Mouse (Mus musculus) adrenal gland, postnatal 25 days (tissue): ENCODE data around the gene Atxn2. TPM values are rescaled to one million over a fixed set of nuclear protein-coding genes. Genes with fewer than 3 reads are reported as not detected.
"Not testable (repeated sequence)": the region's sequence is repeated elsewhere in the genome, so short reads cannot be mapped to it uniquely, and the experiment has no call there.

Experiments used
- DNase-seq: peaks from one replicate; pipeline ENCODE4 v3.0.0; 2021; ENCODE audit warnings: mixed read lengths
- total RNA-seq: library from RNA; stranded (reverse); gene quantifications from 2 replicates; pipeline ENCODE4 v1.2.3, GENCODE M21; 2021

The Atxn2 gene
- total RNA-seq, 1 experiment from 2014 or later: 172 TPM

DNA sequence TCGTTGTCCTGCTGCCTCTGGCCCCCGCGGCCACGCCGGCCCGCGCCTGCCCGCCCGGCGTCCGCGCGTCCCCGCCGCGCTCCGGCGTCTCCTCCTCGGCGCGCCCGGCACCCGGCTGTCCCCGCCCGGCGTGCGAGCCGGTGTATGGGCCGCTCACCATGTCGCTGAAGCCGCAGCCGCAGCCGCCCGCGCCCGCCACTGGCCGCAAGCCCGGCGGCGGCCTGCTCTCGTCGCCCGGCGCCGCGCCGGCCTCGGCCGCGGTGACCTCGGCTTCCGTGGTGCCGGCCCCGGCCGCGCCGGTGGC, 743 bp downstream of the Atxn2 start:
- no peak for DNase-seq

GRCm38 (mm10) chr5:121712232-121712933, 1.2 kb downstream of the Atxn2 start:
- DNase-seq: peak; percentile 65

DNA sequence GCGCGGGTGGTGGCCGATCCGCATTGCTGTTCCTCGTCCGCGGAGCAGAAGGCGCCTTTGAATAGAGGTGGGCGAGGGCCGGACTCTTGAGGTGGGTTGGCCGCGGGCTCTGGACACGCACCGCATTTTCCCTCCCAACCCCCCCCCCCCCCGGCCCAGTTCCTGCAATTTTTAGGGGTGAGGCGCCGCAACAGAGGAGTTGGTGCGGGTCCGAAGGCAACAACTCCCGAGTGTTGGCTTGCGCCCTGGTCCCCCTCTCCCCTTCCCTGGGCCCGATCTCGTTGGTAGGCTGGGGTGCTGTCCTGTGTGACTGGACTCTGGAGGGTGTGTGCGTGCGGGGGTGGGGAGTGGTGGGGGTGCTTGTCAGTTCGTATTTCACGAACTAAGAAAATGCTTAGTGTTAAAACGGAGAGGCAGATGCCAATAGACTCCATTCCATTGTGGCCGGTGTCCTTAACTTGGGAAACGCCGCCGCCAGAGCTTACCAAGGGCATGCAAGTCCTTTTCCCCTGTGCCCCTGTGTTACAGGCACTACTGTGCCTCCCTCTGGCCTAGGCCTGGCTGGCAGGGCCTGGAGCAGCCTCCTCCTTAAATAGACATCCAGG, 1.9 kb downstream of the Atxn2 start:
- DNase-seq: peak; percentile 59

- DNase-seq: no peak
These were observed 3.2 kb downstream of the Atxn2 start for GRCm38 (mm10) chr5:121714331-121714730.

DNA sequence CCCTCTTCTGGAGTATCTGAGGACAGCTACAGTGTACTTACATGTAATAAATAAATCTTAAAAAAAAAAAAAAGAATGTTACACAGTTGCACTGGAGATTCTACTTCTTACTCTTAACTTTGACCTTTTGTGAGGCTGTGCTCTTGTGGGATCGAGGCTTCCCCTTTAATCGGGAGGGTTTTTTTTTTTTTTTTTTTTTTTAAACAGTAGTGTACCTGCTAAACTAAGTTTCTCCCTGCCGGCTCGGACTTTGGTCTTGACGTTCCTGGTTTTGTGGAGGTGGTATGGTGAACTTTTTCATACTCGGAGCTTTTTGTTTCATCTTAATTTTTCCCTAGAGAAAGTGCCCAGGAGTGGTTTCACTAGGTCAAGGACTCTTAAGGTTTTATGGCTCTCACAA, 3.8 kb downstream of the Atxn2 start:
- no peak for DNase-seq

DNA sequence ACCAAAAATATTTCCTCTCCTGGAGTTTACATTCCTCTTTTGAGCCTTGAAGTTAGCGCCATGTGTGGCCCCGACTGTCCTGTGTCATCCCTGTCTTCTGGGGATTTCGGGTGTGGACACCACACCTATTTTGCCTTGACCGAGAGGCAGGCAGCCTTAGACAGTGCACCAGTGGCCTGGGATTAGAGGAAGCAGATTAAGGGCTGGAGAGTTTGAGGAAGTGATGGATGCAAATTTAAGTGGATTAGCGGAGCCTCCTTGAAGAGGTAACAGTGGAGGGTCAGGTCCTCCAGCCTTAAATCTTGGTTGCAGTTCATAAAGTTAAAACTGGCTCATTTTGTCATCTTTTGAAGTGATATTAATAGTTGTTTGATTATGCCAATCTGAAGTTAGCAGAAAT, 7.3 kb downstream of the Atxn2 start:
- DNase-seq: no peak

DNA sequence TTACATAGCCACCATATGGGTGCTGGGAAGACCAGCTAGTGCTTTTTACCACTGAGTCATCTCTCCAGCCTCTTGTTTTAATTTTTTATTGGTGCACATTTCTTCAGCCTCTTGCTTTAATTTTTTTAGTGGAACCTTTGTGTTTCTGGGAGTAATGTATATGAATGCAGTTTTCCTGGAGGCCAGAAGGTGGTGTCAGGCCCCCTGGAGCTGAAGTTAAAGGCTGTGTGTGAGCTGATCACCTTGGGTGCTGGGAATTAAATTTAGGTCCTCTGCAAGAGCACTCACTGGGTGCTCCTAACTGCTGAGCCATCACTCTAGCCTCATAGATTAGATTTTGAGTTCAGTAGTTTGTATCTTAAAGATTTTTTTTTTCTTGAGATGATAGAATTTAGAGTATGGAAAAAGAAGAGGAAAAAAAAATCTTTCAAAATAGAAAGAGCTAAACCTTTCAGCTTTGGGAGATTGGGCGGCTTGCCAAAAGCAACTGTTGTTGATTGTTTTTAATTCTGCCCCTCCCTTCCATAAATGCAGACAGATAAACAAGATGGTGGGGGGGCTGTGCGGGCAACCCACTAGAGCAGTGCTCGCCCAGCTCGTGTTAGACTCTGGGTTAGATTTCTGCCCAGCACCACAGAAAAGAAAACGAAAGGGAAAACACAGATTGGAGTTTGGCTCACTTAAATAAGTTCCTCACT, 9.9 kb downstream of the Atxn2 start:
- no peak for DNase-seq

DNA sequence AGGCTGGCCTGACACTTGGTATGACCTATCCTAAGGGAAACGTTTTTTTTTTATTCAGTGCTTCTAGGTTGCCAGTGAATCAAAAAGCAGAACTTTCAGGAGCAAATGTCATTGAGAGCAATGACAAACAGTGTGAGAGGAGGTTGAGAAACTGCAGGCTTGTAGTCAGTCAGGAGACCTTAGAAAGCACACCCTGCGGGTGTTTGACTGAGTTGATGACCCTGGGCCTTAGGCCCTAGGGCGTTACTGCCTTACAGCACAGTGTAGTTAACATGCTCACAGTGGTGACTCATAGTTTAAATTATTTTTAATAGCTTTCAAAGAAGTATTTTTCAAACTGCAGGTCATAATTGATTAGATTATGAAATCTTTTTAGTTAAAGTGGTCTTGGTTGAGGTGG, 10.7 kb downstream of the Atxn2 start:
- DNase-seq: no peak

DNA sequence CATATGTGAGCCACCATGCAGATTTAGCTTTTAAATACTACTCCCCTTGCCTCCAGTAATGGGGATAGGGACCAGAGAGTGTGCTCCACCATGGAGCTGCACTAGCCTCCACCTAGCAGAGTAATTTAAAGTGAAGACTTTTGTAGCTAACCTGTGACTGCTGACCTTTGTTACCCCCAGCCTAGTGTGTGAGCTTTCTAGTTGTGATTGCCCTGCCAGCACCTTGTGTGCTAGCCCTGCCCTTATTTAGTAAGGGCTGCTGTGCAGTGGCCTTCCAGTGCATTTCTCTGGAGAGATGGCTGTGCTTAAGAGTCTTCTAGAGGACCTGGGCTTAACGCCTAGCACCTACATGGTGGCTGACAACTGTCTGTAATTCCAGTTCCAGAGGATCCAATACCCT, 13.5 kb downstream of the Atxn2 start:
- no peak for DNase-seq

- no peak for DNase-seq
These were observed 18.9 kb downstream of the Atxn2 start for GRCm38 (mm10) chr5:121730057-121730456.

- no peak for DNase-seq
These were observed 25.5 kb downstream of the Atxn2 start for GRCm38 (mm10) chr5:121736641-121737040.

GRCm38 (mm10) chr5:121738162-121738561, 27.0 kb downstream of the Atxn2 start:
- not testable (repeated sequence) for DNase-seq

DNA sequence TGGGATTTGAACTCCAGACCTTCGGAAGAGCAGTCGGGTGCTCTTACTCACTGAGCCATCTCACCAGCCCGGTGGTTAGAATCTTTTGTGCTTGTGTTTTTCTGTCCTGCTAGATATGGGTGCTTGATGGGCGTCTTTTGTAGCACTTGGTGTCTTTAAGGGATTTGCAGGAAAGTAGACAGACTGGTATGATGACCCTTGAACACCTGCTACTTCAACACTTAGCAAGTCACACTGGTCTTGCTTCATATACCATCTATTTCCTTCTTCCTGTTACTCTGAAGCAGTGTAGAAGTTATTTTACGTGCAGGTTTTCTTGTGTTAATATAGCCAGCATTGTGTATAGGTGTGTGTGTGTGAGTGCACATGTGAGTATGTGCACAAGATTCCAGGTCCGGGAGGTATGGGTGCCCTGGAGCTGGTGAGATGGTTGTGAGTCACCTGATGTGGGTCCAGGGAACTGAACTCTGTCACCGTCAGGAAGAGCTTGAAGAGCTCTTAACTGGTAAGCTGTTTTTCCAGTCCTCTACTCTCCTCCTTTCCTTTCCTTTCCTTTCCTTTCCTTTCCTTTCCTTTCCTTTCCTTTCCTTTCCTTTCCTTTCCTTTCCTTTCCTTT, 27.5 kb downstream of the Atxn2 start:
- no peak for DNase-seq

DNA sequence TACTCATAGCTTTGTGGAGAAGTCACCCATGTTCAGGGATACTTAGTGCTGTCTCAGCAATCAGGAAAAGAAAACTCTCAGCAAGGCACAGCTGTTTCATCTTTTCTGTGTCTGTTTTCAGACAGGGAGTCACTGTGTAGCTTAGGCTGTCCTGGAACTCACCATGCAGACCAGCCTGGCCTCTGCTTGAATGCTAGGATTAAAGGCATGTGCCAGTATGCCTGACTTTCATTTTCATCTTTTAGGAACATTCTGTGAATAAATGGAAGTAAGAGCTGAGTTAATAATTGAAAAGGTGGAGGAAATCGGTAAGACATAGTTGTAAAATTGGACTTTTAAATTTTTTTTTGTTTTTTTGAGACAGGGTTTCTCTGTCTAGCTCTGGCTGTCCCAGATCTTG, 29.4 kb downstream of the Atxn2 start:
- no peak for DNase-seq

DNA sequence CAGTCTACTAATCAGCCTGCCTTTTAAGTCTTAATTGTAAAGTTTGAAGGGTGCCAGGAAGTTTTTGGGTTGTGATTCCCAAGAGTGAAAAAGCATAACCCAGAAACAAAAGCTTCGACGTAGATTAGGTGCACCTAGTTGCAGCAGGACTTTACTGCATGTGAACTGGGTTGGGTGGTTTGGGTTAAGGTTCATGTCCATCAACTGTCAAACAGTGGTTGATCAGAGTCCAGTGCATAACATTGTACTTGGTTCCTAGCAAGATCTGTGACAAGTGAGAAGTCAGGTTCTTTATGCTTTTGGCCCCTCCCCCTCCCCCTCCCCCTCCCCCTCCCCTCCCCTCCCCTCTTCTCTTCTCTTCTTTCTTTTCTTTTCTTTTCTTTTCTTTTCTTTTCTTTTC, 31.8 kb downstream of the Atxn2 start:
- DNase-seq: no peak

DNA sequence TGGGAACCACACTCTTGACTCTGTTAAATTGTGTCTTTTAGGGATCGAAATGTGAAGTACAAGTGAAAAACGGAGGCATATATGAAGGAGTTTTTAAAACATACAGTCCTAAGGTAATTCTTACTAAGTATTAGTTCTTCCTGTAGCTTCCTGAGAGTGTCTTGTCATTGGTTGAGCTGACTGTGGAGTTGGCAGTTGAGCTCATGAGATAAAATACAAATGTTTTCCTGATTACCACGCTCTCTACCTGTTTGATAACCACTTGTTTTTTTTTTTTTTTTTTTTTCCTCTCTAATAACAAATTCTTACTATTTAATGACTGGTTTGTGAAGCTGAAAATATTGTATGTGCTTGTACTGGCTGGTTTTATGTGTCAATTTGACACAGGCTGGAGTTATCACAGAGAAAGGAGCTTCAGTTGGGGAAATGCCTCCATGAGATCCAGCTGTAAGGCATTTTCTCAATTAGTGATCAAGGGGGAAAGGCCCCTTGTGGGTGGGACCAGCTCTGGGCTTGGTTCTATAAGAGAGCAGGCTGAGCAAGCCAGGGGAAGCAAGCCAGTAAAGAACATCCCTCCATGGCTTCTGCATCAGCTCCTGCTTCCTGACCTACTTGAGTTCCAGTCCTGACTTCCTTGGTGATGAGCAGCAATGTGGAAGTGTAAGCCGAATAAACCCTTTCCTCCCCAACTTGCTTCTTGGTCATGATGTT, 36.9 kb downstream of the Atxn2 start:
- DNase-seq: not testable (repeated sequence)

DNA sequence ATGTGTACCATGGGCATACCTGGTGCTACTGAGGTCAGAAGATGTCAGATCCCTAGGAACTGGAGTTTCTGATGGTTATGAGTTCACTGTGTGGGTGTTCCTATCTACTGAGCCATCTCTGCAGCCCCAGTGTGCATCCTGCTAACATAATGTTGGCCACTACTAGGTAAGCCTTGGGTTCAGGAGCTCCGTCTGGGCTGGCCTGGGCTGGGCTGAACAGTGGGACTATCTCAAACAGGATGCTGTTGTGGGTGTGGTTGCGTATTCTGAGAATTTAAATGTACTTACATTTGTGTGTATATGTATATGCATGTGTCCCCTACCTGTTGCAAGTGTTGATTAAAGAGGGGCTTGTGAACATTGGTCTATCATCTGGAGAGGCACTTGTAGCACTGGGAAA, 38.5 kb downstream of the Atxn2 start:
- DNase-seq: no peak

GRCm38 (mm10) chr5:121757900-121758299, 46.8 kb downstream of the Atxn2 start:
- no peak for DNase-seq

DNA sequence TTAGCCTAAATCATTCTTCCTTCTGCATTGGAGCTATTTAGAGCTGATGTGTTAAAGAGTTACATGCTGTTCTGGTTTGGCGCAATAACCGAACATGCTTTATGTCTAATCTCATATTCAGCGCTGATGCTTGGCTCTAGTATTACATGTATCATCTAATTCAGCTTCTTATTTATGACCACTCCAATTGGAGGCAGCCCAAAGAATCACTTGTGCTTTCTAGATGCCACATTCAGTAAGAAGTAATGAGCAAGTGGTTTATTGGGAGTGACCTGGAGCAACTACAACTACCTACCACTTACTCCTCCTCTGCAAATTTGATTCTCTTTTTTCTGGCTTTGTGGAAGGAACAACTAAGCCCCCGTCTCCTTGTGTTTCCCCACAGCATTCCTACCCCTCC, 47.2 kb downstream of the Atxn2 start:
- DNase-seq: no peak

GRCm38 (mm10) chr5:121759921-121760320, 48.8 kb downstream of the Atxn2 start:
- DNase-seq: no peak

GRCm38 (mm10) chr5:121761459-121761858, 50.3 kb downstream of the Atxn2 start:
- no peak for DNase-seq

- DNase-seq: no peak
These were observed 51.8 kb downstream of the Atxn2 start for GRCm38 (mm10) chr5:121762949-121763348.

- no peak for DNase-seq
These were observed 53.9 kb downstream of the Atxn2 start for GRCm38 (mm10) chr5:121765020-121765419.
